Mouse (Mus musculus) liver, embryonic 16.5 days (tissue): ENCODE measurements around the gene Pitx2. TPM values are rescaled to one million over a fixed set of nuclear protein-coding genes. Genes with fewer than 3 reads are reported as not detected.
A peak's percentile ranks its signal among the peaks of the same experiment; 100 is the strongest.

ENCODE experiments used
- ATAC-seq: fragments of 200-750 bp; cut with Nextera tagmentation; 2 replicates; pipeline ENCODE4 v1.8.0; 2017; ENCODE audit warnings: low read depth, mild to moderate bottlenecking, moderate number of reproducible peaks, moderate library complexity
- H3K27ac ChIP-seq: fragments of 300-500 bp; sonication (generic); 2 replicates; pipeline ENCODE4 v1.5.1; 2014; ENCODE audit warnings: mild to moderate bottlenecking, low read length
- H3K27me3 ChIP-seq: fragments of 300-500 bp; sonication (generic); 2 replicates; pipeline ENCODE4 v1.6.1; 2014; ENCODE audit warnings: low read depth, low read length, mixed read lengths; ENCODE audit not compliant: control insufficient read depth, insufficient read depth
- H3K36me3 ChIP-seq: fragments of 300-500 bp; sonication (generic); 2 replicates; pipeline ENCODE4 v1.6.1; 2014; ENCODE audit warnings: mild to moderate bottlenecking; ENCODE audit not compliant: control insufficient read depth, insufficient read depth
- H3K4me1 ChIP-seq: fragments of 300-500 bp; sonication (generic); 2 replicates; pipeline ENCODE4 v1.6.1; 2014; ENCODE audit warnings: low read depth, low read length, mixed read lengths; ENCODE audit not compliant: control insufficient read depth
- H3K4me2 ChIP-seq: fragments of 300-500 bp; sonication (generic); 2 replicates; pipeline ENCODE4 v1.6.1; 2014; ENCODE audit warnings: low read depth, low read length, mixed read lengths
- H3K4me3 ChIP-seq: fragments of 300-500 bp; sonication (generic); 2 replicates; pipeline ENCODE4 v1.5.1; 2014; ENCODE audit warnings: low read depth, mild to moderate bottlenecking, low read length
- H3K9ac ChIP-seq: fragments of 300-500 bp; sonication (generic); 2 replicates; pipeline ENCODE4 v1.6.1; 2014; ENCODE audit warnings: low read depth, low read length
- H3K9me3 ChIP-seq: fragments of 300-500 bp; sonication (generic); replicated peaks from 2 replicates; pipeline ENCODE4 v1.6.1; 2016; ENCODE audit warnings: low read length; ENCODE audit not compliant: control insufficient read depth
- WGBS: fragments of 180-500 bp; shearing (Covaris S2); extraction: QIAGEN DNeasy Blood & Tissue Kit; methylation state at CpG from one replicate; pipeline ENCODE4 v1.1.7; 2014; ENCODE audit not compliant: insufficient replicate concordance; 5-methylcytosine and 5-hydroxymethylcytosine counted together
- polyA plus RNA-seq: library from polyadenylated mRNA; unstranded; fragments of >200 nt; fragmentation: Nextera tagmentation; extraction: Ambion mirVana; gene quantifications from 2 replicates; pipeline ENCODE4 v1.2.1, GENCODE M21; 2015

The Pitx2 gene
- polyA plus RNA-seq, 1 experiment from 2014 or later = 0.77 TPM

GRCm38 (mm10) chr3:129214146-129214665, 14.5 kb downstream of the Pitx2 start:
- under 1% methylated on average over 34 of the region's 34 CpGs for WGBS
- Histone ChIP-seq H3K4me2 (peak overlapping the region; percentile 61), H3K4me3 (peak overlapping the region; percentile 56), H3K36me3 (no peaks in the 10 kb centered on the region), H3K27ac (no peak overlapping the region), H3K27me3 (peaks cover 94% of the 10 kb centered on the region), H3K9me3 (no peaks in the 10 kb centered on the region), H3K9ac (no peak overlapping the region), H3K4me1 (no peaks in the 10 kb centered on the region)
- ATAC-seq = no peak

DNA sequence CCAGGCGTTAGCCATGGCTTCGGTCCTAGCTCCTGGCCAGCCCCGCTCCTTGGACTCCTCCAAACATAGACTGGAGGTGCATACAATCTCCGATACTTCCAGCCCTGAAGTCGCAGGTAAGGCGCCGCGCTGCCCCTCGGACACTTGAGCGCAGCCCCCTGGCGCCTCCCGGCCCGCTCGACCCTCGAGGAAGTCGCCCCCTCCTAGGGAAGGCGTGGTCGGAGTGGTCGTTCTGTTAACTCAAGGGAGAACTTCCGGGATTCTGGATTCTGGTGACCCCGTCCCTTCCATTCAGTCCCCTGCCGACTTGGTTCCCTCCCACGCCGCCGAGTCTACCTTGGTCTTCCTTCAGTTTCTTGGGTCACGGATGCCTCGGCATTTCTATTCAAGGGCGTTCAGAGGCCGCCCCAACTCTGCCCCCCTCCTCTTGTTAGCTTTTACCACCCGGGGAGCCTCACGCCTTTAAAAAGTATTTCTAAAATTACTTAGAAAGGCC, 15.0 kb downstream of the Pitx2 start:
- H3K4me1 ChIP-seq = no peaks in the 10 kb centered on the region
- H3K36me3 ChIP-seq = no peaks in the 10 kb centered on the region
- under 1% methylated on average over 31 of the region's 31 CpGs for WGBS
- peaks cover 93% of the 10 kb centered on the region for H3K27me3 ChIP-seq
- peak overlapping the region; percentile 61 for H3K4me2 ChIP-seq
- H3K27ac ChIP-seq = no peak overlapping the region
- H3K4me3 ChIP-seq = peak overlapping the region; percentile 56; the same call in 1 of the 2 replicates
- no peaks in the 10 kb centered on the region for H3K9me3 ChIP-seq
- no peak for ATAC-seq
- H3K9ac ChIP-seq = no peak overlapping the region

GRCm38 (mm10) chr3:129215241-129215750, 15.6 kb downstream of the Pitx2 start:
- H3K9me3 ChIP-seq = no peaks in the 10 kb centered on the region

DNA sequence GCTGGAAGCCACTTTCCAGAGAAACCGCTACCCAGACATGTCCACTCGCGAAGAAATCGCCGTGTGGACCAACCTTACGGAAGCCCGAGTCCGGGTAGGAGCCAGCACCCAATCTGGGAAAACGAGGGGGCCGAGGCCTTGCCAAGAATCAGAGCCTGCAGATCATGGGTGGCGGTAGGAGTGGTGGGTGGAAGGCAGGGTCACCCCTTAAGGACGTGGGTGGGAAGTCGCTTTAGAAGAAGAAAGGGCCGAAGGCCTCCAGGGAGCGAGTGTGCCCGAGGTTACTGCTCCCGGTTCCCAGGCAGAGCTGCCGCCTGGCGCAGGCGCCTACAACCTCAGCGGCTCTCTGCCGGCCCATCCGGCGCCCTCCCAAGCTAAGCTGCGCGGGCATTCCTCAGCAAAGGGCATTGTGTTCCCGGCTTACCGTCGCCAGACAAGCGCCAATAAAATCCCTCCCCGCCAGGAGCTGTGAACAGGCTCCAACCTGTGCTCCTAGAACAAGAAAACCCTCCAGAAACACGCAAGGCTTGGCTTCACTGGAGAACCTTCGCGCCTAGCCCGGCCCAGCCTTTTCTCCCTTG, 16.2 kb downstream of the Pitx2 start:
- Histone ChIP-seq H3K4me2 (no peak overlapping the region), H3K36me3 (no peaks in the 10 kb centered on the region), H3K4me3 (no peak overlapping the region), H3K9me3 (no peaks in the 10 kb centered on the region), H3K27me3 (peaks cover 93% of the 10 kb centered on the region), H3K9ac (no peak overlapping the region), H3K27ac (no peak overlapping the region), H3K4me1 (no peaks in the 10 kb centered on the region)
- no peak for ATAC-seq
- 1% methylated on average over 35 of the region's 35 CpGs for WGBS

More at GRCm38 (mm10) chr3:129215241-129215750, 15.6 kb downstream of the Pitx2 start:
- Histone ChIP-seq H3K4me3 (no peak overlapping the region), H3K27me3 (peaks cover 93% of the 10 kb centered on the region), H3K9ac (no peak overlapping the region), H3K4me2 (no peak overlapping the region), H3K36me3 (no peaks in the 10 kb centered on the region), H3K27ac (no peak overlapping the region), H3K4me1 (no peaks in the 10 kb centered on the region)
- ATAC-seq = no peak
- 1% methylated on average over 26 of the region's 26 CpGs for WGBS

GRCm38 (mm10) chr3:129216491-129216890, 16.8 kb downstream of the Pitx2 start:
- no peak overlapping the region for H3K4me2 ChIP-seq
- H3K27me3 ChIP-seq = peaks cover 97% of the 10 kb centered on the region
- H3K9me3 ChIP-seq = no peaks in the 10 kb centered on the region
- no peaks in the 10 kb centered on the region for H3K36me3 ChIP-seq
- no peak overlapping the region for H3K9ac ChIP-seq
- H3K4me1 ChIP-seq = no peaks in the 10 kb centered on the region
- H3K27ac ChIP-seq = no peak overlapping the region
- WGBS = 3% methylated on average over 9 of the region's 9 CpGs
- no peak for ATAC-seq
- H3K4me3 ChIP-seq = no peak overlapping the region

GRCm38 (mm10) chr3:129216911-129217561, 17.4 kb downstream of the Pitx2 start:
- Histone ChIP-seq H3K9me3 (no peaks in the 10 kb centered on the region), H3K4me3 (no peak overlapping the region), H3K4me1 (no peaks in the 10 kb centered on the region), H3K27ac (no peak overlapping the region), H3K4me2 (no peak overlapping the region), H3K9ac (no peak overlapping the region), H3K27me3 (peaks cover 97% of the 10 kb centered on the region), H3K36me3 (no peaks in the 10 kb centered on the region)
- WGBS = 1% methylated on average over 34 of the region's 34 CpGs
- no peak for ATAC-seq

- 4% methylated on average over 12 of the region's 12 CpGs for whole genome bisulfite sequencing
- H3K36me3 ChIP-seq = no peaks in the 10 kb centered on the region
- H3K9ac ChIP-seq = no peak overlapping the region
- H3K27me3 ChIP-seq = peaks cover 97% of the 10 kb centered on the region
- no peak for ATAC-seq
- no peak overlapping the region for H3K4me3 ChIP-seq
- no peak overlapping the region for H3K4me2 ChIP-seq
- no peak overlapping the region for H3K27ac ChIP-seq
- H3K9me3 ChIP-seq = no peaks in the 10 kb centered on the region
- H3K4me1 ChIP-seq = no peaks in the 10 kb centered on the region
Observed at GRCm38 (mm10) chr3:129217862-129218370, 18.2 kb downstream of the Pitx2 start.

DNA sequence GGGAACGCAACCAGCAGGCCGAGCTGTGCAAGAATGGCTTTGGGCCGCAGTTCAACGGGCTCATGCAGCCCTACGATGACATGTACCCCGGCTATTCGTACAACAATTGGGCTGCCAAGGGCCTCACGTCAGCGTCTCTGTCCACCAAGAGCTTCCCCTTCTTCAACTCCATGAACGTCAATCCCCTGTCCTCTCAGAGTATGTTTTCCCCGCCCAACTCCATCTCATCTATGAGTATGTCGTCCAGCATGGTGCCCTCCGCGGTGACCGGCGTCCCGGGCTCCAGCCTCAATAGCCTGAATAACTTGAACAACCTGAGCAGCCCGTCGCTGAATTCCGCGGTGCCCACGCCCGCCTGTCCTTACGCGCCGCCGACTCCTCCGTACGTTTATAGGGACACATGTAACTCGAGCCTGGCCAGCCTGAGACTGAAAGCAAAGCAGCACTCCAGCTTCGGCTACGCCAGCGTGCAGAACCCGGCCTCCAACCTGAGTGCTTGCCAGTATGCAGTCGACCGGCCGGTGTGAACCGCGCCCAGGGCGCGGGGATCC, 18.8 kb downstream of the Pitx2 start:
- Histone ChIP-seq H3K36me3 (no peaks in the 10 kb centered on the region), H3K27ac (no peak overlapping the region), H3K9ac (no peak overlapping the region), H3K27me3 (peaks cover 97% of the 10 kb centered on the region), H3K9me3 (no peaks in the 10 kb centered on the region), H3K4me3 (no peak overlapping the region), H3K4me2 (no peak overlapping the region), H3K4me1 (no peaks in the 10 kb centered on the region)
- WGBS = under 1% methylated on average over 41 of the region's 41 CpGs
- ATAC-seq = no peak
